Mouse (Mus musculus) heart, adult 2 months (tissue): ENCODE results near the gene Fbxl21.

Experiments used
- CTCF ChIP-seq: fragments of 200-600 bp; IDR thresholded peaks from 2 replicates; pipeline ENCODE4 v1.8.1; 2022; ENCODE audit warnings: antibody characterized with exemption, mild to moderate bottlenecking, moderate library complexity
- EP300 ChIP-seq: fragments of 200-500 bp; IDR thresholded peaks from 2 replicates; pipeline ENCODE4 v1.6.1; 2011; ENCODE audit warnings: low read depth, low read length, control low read depth; ENCODE audit not compliant: insufficient read depth
- POLR2A ChIP-seq: fragments of 200-500 bp; IDR thresholded peaks from 2 replicates; pipeline ENCODE4 v1.6.1; 2011; ENCODE audit warnings: mild to moderate bottlenecking, low read depth, low read length, control low read depth; ENCODE audit not compliant: insufficient read depth

DNA sequence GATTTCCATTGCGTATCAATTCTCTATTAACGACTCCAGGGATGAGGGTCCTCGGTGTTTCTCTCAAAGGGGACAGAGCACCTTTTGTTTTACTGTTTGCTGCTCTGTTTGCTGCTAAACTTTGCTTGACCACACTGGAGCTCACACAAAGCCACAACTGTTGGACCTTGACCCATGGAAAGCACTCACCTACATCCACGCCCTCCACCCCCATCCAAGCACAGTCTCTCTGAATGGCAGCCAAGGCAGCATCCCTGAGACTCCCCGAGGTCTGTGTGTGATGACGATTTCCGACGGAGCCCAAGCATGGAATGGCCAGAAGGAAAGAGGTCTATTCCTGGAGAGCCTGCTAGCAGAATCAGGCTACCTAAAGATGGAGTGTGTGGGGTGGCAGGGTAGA is 38.9 kb downstream of the Fbxl21 start:
- TF ChIP-seq CTCF (no peak), EP300 (no peak), POLR2A (no peak)
